Mouse (Mus musculus): Measurements from ENCODE around the gene Cyp4a12b.
A peak's percentile ranks its signal among the peaks of the same experiment; 100 is the strongest.
"Not testable (repeated sequence)": the region's sequence is repeated elsewhere in the genome, so short reads cannot be mapped to it uniquely, and the experiment has no call there.

Cyp4a12b gene

GRCm38 (mm10) chr4:115411324-115411723, at the start of gene Cyp4a12b:
Cyp4a12b (plus strand) TSS chr4:115411624.
- DNase-seq (ENCODE audit: low spot score), result not testable (repeated sequence)

- DNase-seq (ENCODE audit: low spot score), result not testable (repeated sequence)
Observed at GRCm38 (mm10) chr4:115365624-115366023, 45.8 kb upstream of the Cyp4a12b start.

GRCm38 (mm10) chr4:115368067-115368466, 43.4 kb upstream of the Cyp4a12b start:
- not testable (repeated sequence) for DNase-seq (ENCODE audit: low spot score)

- not testable (repeated sequence) for DNase-seq (ENCODE audit: low spot score)
Observed at GRCm38 (mm10) chr4:115396256-115396655, 15.2 kb upstream of the Cyp4a12b start.

GRCm38 (mm10) chr4:115396950-115397349, 14.5 kb upstream of the Cyp4a12b start:
- DNase-seq (ENCODE audit: low spot score), result not testable (repeated sequence)

GRCm38 (mm10) chr4:115450577-115451137, 39.2 kb downstream of the Cyp4a12b start:
- DNase-seq (ENCODE audit: low spot score), result no peak

- DNase-seq (ENCODE audit: low spot score), result no peak
Observed at GRCm38 (mm10) chr4:115452304-115452703, 40.9 kb downstream of the Cyp4a12b start, which contains the start of gene Cyp4a30b. Cyp4a30b (plus strand) TSS chr4:115452604.

GRCm38 (mm10) chr4:115473585-115473984, 62.2 kb downstream of the Cyp4a12b start:
- DNase-seq (ENCODE audit: low spot score), result not testable (repeated sequence)

GRCm38 (mm10) chr4:115476051-115476450, 64.6 kb downstream of the Cyp4a12b start:
- DNase-seq (ENCODE audit: low spot score), result peak; percentile 7

- no peak for DNase-seq (ENCODE audit: low spot score)
Observed at GRCm38 (mm10) chr4:115481006-115481652, 69.7 kb downstream of the Cyp4a12b start.

Measured in adipocyte (in vitro differentiated cells).